Mouse (Mus musculus) heart, embryonic 11.5 days (tissue): ENCODE results near the gene Dusp18. TPM values are rescaled to one million over a fixed set of nuclear protein-coding genes. Genes with fewer than 3 reads are reported as not detected.

Source experiments
- ATAC-seq: fragments of 200-750 bp; cut with Nextera tagmentation; replicated peaks from 2 replicates; pipeline ENCODE4 v1.8.0; 2017; ENCODE audit warnings: moderate library complexity; ENCODE audit not compliant: insufficient number of reproducible peaks, low FRiP score, low TSS enrichment
- H3K27ac ChIP-seq: fragments of 300-500 bp; sonication (generic); 2 replicates; pipeline ENCODE4 v1.5.1; 2014; ENCODE audit warnings: mild to moderate bottlenecking, low read depth, low read length
- H3K27me3 ChIP-seq: fragments of 300-500 bp; sonication (generic); 2 replicates; pipeline ENCODE4 v1.6.1; 2014; ENCODE audit warnings: mild to moderate bottlenecking, low read length, mixed read lengths; ENCODE audit not compliant: control insufficient read depth, insufficient read depth
- H3K36me3 ChIP-seq: fragments of 300-500 bp; sonication (generic); 2 replicates; pipeline ENCODE4 v1.6.1; 2014; ENCODE audit warnings: mild to moderate bottlenecking, low read length, moderate library complexity, mixed read lengths; ENCODE audit not compliant: control insufficient read depth, insufficient read depth
- H3K4me1 ChIP-seq: fragments of 300-500 bp; sonication (generic); 2 replicates; pipeline ENCODE4 v1.6.1; 2014; ENCODE audit warnings: low read length; ENCODE audit not compliant: control insufficient read depth, insufficient read depth
- H3K4me2 ChIP-seq: fragments of 300-500 bp; sonication (generic); 2 replicates; pipeline ENCODE4 v1.6.1; 2014; ENCODE audit warnings: mild to moderate bottlenecking, moderate library complexity
- H3K4me3 ChIP-seq: fragments of 300-500 bp; sonication (generic); 2 replicates; pipeline ENCODE4 v1.5.1; 2014; ENCODE audit warnings: low read depth, low read length
- H3K9ac ChIP-seq: fragments of 300-500 bp; sonication (generic); 2 replicates; pipeline ENCODE4 v1.6.1; 2014; ENCODE audit warnings: mild to moderate bottlenecking, low read depth, low read length, moderate library complexity
- H3K9me3 ChIP-seq: fragments of 300-500 bp; sonication (generic); replicated peaks from 2 replicates; pipeline ENCODE4 v1.6.1; 2016; ENCODE audit warnings: low read length; ENCODE audit not compliant: control insufficient read depth
- WGBS: fragments of 180-500 bp; shearing (Covaris S2); extraction: QIAGEN DNeasy Blood & Tissue Kit; methylation state at CpG from one replicate; pipeline ENCODE4 v1.1.7; 2014; ENCODE audit not compliant: insufficient replicate concordance; 5-methylcytosine and 5-hydroxymethylcytosine counted together
- polyA plus RNA-seq: library from polyadenylated mRNA; unstranded; fragments of >200 nt; fragmentation: Nextera tagmentation; extraction: Ambion mirVana; gene quantifications from 2 replicates; pipeline ENCODE4 v1.2.1, GENCODE M21; 2014

Gene Dusp18
- polyA plus RNA-seq, 1 experiment from 2014 or later: 12.2 TPM

DNA sequence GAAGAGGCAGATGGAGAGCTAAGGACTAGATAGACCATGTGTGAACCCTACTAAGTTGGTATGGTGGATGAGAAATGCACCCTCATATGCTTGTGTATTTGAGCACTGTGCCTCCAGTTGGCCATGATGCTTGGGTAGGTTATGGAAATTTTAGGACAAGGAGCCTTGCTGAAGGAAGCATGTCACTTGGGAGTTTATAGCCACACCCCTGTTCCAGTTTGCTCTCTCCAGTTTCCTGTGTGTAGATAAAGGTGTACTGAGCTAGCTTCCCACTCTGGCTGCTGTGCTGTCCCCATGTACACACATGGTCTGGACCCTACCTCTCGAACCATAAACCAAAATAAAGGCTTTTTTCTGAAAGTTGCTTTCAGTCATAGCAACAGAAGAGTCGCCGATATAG is 40.9 kb upstream of the Dusp18 start:
- Histone ChIP-seq H3K36me3 (no peaks in the 10 kb centered on the region), H3K4me2 (no peak overlapping the region), H3K9me3 (no peaks in the 10 kb centered on the region), H3K4me1 (no peaks in the 10 kb centered on the region), H3K27ac (no peak overlapping the region), H3K9ac (no peak overlapping the region), H3K4me3 (no peak overlapping the region), H3K27me3 (no peaks in the 10 kb centered on the region)
- ATAC-seq: no peak
- WGBS: 85% methylated on average over 3 of the region's 3 CpGs

DNA sequence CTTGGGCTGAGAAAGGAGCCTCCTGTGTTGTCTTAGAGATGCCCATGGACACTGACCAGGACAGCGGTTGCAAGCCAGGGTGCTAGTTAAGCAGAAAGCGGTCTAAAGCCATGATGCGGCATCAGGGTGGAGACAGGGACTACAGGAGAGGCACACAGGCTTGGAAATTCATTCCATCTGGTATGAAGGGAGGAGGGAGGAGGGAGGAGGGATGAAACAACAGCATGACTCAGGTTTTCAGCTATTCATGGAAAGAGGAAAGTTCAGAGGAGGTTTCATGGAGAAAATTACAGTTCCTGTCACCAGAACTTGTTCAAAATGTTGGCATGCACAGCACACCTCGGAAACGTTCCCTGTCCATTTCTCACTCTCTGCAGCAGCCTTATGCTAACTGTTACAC is 39.2 kb upstream of the Dusp18 start:
- Histone ChIP-seq H3K4me2 (no peak overlapping the region), H3K4me1 (no peaks in the 10 kb centered on the region), H3K27ac (no peak overlapping the region), H3K9ac (no peak overlapping the region), H3K27me3 (no peaks in the 10 kb centered on the region), H3K36me3 (no peaks in the 10 kb centered on the region), H3K4me3 (no peak overlapping the region), H3K9me3 (no peaks in the 10 kb centered on the region)
- WGBS: 82% methylated on average over 5 of the region's 5 CpGs
- ATAC-seq: no peak

DNA sequence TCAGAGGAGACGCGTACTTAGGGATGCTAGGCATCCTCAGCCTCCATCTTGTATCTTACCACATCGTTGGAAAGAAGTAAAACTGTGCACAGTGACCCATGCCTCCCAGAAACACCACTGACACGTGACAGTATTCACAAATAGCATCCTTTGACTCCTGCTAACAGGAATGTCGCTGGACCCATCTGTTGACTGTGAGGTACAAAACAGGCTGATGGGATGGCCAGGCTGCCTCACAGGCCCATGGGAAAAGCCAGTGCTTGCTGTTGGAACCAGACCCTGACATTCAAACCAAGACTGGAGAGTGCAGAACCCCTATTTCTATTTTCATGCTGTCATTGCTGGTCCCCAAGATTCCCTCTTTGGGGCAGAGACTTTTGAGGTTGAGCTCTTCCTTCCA is 37.1 kb upstream of the Dusp18 start:
- Histone ChIP-seq H3K4me2 (no peak overlapping the region), H3K4me1 (no peaks in the 10 kb centered on the region), H3K4me3 (no peak overlapping the region), H3K9ac (no peak overlapping the region), H3K27me3 (peaks cover 11% of the 10 kb centered on the region), H3K27ac (no peak overlapping the region), H3K9me3 (no peaks in the 10 kb centered on the region), H3K36me3 (no peaks in the 10 kb centered on the region)
- no peak for ATAC-seq
- WGBS: 65% methylated on average over 5 of the region's 5 CpGs

DNA sequence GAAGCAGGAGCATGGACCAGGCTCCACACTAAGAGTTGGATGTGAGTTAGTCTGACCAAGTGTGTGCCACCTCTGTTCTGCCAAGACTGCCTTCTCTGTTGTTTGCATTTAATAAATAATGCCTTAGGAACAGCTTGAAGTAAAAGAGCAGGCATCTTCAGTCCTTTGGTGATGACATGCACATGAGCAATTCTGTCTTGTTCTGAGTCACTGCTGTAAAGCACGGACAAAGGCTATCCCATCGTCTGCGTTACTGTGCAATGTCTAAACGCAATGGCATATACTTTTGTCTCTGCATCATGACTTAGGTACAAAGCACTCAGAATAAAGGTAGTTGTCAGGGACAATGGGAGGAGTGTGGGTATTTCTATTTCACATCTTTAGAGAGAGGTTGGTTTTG is 35.3 kb upstream of the Dusp18 start:
- Histone ChIP-seq H3K4me3 (no peak overlapping the region), H3K36me3 (no peaks in the 10 kb centered on the region), H3K4me1 (no peaks in the 10 kb centered on the region), H3K4me2 (no peak overlapping the region), H3K27ac (no peak overlapping the region), H3K9ac (no peak overlapping the region), H3K9me3 (no peaks in the 10 kb centered on the region), H3K27me3 (peaks cover 16% of the 10 kb centered on the region)
- WGBS: 87% methylated on average over 4 of the region's 4 CpGs
- no peak for ATAC-seq

DNA sequence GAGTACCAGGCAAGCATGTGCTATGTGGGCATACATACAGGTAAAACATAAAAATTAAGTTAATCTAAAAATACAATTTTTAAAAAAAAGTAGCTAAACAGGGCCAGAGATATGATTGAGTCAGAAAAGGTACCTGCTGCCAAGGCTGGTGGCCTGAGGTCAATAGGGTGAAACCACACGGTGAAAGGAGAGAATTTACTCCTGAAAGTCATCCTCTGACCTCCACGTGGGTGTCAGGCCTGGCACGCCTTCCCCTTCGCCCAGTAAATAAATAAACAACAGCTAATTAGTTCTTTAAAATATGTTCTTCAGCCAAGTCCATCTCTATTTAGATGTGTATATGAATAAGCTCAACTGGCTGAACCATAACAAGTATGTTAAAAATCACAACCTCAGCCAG is 34.7 kb upstream of the Dusp18 start:
- WGBS: 65% methylated on average over 4 of the region's 4 CpGs

DNA sequence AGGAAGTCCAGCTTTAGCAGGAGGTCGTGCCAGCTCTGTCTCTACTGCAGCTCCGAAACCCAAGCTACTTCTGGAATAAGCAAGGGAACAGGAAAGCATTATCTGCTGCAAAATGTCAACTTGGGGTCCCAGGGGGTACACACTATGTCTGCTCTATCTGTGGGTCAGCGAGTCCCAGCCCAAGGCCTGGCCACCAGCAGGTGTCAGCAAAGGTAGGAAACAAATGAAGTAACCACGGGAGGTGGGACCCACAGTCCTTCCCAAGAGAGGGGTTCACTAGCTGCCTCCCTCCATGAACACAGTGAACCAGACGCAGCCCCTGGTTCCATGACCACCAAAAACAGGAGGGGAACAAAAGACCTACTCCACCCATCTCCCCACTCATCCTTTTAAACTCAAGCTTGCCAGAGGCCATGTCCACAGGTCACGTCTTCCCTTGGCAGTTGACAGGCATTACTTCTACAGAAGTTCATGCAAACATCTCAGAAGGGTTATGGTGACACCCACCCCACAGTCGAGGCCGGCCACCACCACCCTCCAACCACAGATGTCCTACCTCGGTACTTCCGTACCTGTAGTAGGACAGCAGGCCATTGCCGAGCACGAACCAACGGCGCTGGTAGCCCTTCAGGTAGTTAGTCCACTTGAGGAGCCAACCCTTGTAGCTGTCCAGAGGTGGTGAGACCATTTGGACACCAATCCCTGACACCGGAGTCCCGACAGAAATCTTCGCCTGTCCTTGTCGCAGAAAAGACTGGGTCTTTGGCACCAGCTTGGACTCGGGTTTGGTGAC is 32.2 kb upstream of the Dusp18 start:
- Histone ChIP-seq H3K27me3 (peaks cover 19% of the 10 kb centered on the region), H3K9me3 (no peaks in the 10 kb centered on the region), H3K4me1 (no peaks in the 10 kb centered on the region), H3K36me3 (no peaks in the 10 kb centered on the region), H3K9ac (no peak overlapping the region), H3K4me2 (peak overlapping the region; percentile 80), H3K4me3 (peak overlapping the region; percentile 46), H3K27ac (no peak overlapping the region)
- no peak for ATAC-seq
- 67% methylated on average over 19 of the region's 19 CpGs for WGBS

More for the DNA sequence above, 34.7 kb upstream of the Dusp18 start:
- Histone ChIP-seq H3K27me3 (peaks cover 18% of the 10 kb centered on the region), H3K4me2 (no peak overlapping the region), H3K27ac (no peak overlapping the region), H3K4me3 (no peak overlapping the region), H3K9me3 (no peaks in the 10 kb centered on the region), H3K4me1 (no peaks in the 10 kb centered on the region), H3K36me3 (no peaks in the 10 kb centered on the region), H3K9ac (no peak overlapping the region)
- ATAC-seq: no peak

DNA sequence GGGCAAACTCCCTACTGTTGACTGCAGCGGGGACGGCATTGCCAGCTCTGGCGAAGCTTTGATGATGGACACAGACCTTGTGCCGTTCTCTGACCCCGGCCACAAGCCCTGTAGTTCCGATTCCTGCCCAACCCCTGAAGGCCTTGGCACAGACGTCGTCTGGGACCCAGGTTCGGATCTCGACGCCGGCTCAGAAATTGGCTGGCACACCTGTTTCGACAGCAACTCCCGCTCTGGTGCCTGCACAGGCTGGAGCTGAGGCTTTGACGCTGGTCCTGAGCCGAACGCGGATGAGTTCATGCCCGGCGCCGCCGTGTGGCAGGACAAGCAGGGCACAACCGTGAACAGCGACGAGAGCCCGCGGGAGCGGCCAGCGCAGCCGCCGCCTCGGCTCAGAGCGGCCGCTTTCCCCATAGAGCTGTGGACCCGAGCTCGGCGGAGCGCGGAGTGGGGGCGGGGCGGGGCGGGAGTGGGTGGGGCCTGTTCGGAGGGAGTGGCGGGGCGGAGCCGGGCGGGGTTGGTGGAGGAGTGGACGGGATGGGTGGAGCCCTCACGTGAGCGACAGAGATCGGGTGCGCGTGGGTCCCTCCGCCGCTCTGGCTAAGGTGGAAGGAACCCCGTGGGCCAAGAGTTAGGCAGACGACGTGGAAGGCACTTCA is 31.5 kb upstream of the Dusp18 start, which contains the start of gene Osbp2:
Gene Osbp2 (minus strand): TSS at position 450 of the 659 bp plus-strand sequence.
- Histone ChIP-seq H3K27me3 (peaks cover 19% of the 10 kb centered on the region), H3K4me2 (peak within 1 kb of the TSS; percentile 80), H3K36me3 (no peaks in the 10 kb centered on the region), H3K9me3 (no peaks in the 10 kb centered on the region), H3K27ac (no peak within 1 kb of the TSS), H3K9ac (peak within 1 kb of the TSS; percentile 50; the same call in 1 of the 2 replicates), H3K4me3 (peak within 1 kb of the TSS; percentile 46), H3K4me1 (no peaks in the 10 kb centered on the region)
- 4% methylated on average over 55 of the region's 58 CpGs for WGBS
- ATAC-seq: peak; percentile 92

DNA sequence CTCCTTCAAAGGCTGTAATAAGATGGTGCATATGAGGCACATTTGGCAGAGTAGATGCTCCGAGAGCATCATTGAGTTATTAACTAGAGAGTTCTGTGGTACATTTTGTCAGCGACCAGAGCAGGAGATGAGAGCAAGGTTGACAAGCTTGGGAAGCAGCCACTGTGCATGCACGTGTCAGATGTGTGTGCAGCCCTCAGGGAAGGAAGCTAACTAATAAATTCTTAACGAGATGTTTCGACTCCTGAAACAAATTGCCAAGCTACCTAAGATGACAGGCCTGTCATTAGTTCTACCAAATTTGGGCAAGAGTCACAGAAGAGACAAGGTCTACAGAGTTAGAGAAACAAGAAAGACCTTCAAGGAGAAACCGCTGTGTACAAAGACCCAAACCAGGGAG is 30.7 kb upstream of the Dusp18 start:
- H3K27me3 ChIP-seq: peaks cover 19% of the 10 kb centered on the region
- ATAC-seq: no peak

More for the DNA sequence above, 30.7 kb upstream of the Dusp18 start:
- no peak overlapping the region for H3K9ac ChIP-seq
- no peaks in the 10 kb centered on the region for H3K9me3 ChIP-seq
- H3K4me1 ChIP-seq: no peaks in the 10 kb centered on the region
- peak overlapping the region; percentile 80 for H3K4me2 ChIP-seq
- no peak overlapping the region for H3K27ac ChIP-seq
- no peaks in the 10 kb centered on the region for H3K36me3 ChIP-seq
- WGBS: 43% methylated on average over 6 of the region's 6 CpGs
- peak overlapping the region; percentile 46 for H3K4me3 ChIP-seq
